Mouse (Mus musculus): ENCODE measurements around the gene Ptpra.
"Not testable (repeated sequence)": the region's sequence is repeated elsewhere in the genome, so short reads cannot be mapped to it uniquely, and the experiment has no call there.

Ptpra gene

DNA sequence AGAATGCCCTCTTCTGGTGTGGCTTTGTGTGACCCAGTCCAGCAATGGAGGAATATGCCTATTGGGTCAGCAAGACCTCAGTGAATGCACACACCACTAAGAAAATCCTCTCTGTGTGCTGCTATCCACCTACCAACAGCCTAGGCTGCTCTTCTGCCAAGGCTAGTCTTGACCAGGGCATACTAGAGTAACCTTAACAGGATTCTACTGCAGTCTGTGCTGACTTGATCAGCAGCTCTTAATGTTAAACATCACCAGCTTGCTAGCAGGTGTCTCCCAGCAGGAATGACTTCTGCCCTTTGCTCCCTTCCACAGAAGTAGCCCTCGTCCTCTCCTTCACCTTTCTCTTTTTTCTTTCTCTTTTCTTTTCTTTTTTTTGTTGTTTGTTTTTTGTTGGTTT is 106.2 kb downstream of the Ptpra start:
- DNase-seq (ENCODE audit: low spot score in 2 of 2) = no peak

- no peak for DNase-seq (ENCODE audit: low spot score in 2 of 2)
These were observed 107.4 kb downstream of the Ptpra start for GRCm38 (mm10) chr2:130557462-130557861.

DNA sequence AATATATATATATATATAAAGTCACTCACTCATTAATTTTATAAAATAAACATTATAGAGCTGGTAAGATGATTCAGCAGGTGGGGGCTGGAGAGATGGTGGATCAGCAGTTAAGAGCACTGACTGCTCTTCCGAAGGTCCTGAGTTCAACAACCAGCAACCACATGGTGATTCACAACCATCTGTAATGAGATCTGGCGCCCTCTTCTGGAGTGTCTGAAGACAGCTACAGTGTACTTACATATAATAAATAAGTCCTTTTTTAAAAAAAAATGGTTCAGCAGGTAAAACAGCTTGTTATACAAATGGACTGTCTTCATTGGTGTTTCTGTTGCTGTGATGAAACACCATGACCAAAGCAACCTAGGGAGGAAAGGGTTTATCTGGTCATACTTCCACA is 107.9 kb downstream of the Ptpra start:
- DNase-seq (ENCODE audit: low spot score in 2 of 2) = no peak

DNA sequence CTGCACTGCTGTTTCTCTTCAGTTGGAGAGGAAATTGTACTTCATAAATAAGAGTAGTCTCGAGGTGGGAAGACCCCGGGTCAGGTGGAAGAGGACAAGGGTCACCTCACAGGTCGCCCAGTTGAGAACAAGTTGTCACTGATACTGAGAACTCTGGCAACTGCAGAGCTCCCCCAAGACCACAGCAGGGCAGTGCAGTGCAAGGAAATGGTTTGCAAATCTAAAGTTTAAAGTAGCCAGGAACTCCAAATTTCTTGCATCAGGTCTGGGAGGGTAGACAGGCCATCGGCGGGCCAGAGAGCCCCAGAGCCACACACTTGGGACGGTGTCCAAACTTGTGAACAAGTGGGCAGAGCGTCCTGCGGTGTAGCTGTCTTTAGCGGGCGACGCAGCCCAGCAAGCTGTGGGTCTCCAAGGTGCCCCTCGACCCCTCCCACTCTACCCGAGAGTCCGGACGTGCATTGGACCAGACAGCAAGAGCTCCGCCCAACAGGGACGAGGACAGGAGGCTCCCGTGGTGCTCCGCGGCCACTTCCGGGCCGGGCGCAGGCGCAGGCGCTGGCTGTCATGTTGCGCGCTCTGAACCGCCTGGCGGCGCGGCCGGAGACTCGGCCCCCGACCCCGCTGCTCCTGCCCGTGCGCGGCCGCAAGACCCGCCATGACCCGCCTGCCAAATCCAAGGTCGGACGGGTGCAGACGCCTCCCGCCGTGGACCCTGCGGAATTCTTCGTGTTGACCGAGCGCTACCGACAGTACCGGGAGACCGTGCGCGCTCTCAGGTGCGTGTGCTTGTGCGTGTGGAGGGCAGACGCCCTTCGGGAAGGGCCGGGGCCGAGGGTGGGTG is 113.4 kb downstream of the Ptpra start, which contains the start of gene Mrps26:
TSS of gene Mrps26 (plus strand) at position 531 of the 844 bp plus-strand sequence.
- peak; percentile 79 to 89 for DNase-seq (ENCODE audit: low spot score in 2 of 2)

DNA sequence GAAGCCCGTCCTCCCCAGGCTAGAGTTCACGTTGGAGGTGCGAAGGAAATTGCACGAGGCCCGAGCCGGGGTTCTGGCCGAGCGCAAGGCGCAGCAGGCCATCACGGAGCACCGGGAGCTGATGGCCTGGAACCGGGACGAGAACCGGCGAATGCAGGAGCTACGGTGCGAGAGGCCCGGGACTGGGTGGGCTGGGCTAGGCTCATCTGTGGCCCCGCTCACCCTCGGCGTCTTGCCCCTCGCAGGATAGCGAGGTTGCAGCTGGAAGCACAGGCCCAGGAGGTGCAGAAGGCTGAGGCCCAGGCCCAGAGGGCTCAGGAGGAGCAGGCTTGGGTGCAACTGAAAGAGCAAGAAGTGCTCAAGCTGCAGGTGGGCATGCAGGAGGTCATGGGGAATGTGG is 114.0 kb downstream of the Ptpra start:
- DNase-seq (ENCODE audit: low spot score in 2 of 2) = peak in 1 of 2 experiments; percentile 20

DNA sequence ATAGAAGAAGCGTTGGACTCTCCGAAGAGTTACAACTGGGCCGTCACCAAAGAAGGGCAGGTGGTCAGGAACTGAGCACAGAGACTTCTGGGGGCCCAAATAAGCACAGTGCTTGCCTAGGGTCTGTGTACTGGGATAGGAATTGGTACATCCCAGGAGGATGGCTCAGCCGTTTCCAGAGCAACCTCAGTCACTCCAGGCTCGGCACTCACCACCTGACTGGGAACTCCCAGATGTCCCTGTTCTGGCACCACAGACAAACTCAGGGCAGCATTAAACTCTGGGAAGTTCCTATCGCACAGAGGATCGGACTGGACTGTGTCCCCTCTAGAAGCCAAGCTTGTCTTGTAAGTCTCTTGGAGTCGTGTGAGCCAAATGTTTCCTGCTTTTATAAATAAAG is 114.9 kb downstream of the Ptpra start:
- DNase-seq (ENCODE audit: low spot score in 2 of 2) = no peak

- no peak for DNase-seq (ENCODE audit: low spot score in 2 of 2)
These were observed 118.8 kb downstream of the Ptpra start for GRCm38 (mm10) chr2:130568921-130569320.

GRCm38 (mm10) chr2:130569926-130570325 is 119.8 kb downstream of the Ptpra start:
- DNase-seq (ENCODE audit: low spot score in 2 of 2) = no peak

GRCm38 (mm10) chr2:130574960-130575359 is 124.9 kb downstream of the Ptpra start:
- DNase-seq (ENCODE audit: low spot score in 2 of 2) = no peak

DNA sequence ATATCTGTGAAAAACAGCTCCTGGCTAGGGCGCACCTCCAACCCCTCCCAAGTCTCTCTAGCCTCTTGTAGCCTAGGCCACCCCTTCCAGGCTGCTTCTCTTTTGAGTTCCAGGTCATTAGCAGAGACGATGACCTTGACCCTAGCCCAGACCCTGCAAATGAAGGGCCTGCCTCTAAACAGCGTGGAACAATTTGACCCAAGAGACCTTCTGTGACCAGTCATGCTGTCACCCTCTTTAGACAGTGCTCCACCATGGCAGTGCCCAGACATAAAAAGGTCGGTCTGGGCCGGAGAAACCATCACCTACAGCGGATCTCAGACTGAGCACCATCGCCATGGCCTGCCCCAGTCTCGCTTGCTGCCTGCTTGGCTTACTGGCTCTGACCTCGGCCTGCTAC is 125.8 kb downstream of the Ptpra start, which contains the start of gene Oxt:
TSS of gene Oxt (plus strand) at position 301 of the 400 bp plus-strand sequence.
- no peak for DNase-seq (ENCODE audit: low spot score in 2 of 2)

- not testable (repeated sequence) for DNase-seq (ENCODE audit: low spot score in 2 of 2)
These were observed 126.5 kb downstream of the Ptpra start for GRCm38 (mm10) chr2:130576564-130576963.

DNA sequence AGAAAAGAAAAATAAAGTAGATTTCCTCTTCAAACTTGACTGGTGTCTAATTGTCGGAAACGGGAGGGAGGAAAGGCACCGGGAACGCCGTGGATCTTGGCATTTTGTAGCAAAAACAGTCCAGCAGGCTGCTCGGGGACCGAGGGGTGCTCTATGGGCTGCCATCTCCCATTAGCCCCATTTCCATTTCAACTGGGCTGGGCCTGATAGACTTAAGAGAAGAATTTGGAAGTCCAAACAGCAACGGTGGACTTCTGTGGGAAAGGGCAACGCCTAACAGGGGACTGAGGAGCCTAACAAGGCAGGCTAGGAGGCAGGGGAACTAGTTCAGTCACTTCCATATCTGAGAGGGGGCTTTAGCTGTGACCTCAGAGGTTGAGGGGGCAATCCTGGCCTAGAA is 126.9 kb downstream of the Ptpra start:
- no peak for DNase-seq (ENCODE audit: low spot score in 2 of 2)

DNA sequence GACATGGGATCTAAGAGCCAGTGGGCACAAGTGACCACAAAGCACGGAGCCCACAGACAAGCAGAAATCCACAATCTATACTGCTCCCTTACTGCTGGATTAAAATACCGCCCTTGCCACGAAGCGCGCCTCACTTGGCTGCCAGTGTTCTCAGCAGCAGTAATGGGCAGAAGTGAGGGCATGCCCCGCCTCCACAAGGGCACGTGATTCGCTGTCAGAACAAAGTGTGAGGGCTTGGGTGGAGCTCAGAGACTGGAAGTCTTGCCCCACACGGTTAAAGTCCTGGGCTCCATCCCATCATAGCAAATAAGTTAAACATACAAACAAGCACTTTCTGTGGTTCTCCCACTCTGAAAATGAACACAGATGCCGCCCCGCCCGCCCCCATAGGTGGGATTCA is 127.6 kb downstream of the Ptpra start:
- no peak for DNase-seq (ENCODE audit: low spot score in 2 of 2)

- DNase-seq (ENCODE audit: low spot score in 2 of 2) = peak in 1 of 2 experiments; percentile 63
These were observed 128.1 kb downstream of the Ptpra start for GRCm38 (mm10) chr2:130578148-130578547.

DNA sequence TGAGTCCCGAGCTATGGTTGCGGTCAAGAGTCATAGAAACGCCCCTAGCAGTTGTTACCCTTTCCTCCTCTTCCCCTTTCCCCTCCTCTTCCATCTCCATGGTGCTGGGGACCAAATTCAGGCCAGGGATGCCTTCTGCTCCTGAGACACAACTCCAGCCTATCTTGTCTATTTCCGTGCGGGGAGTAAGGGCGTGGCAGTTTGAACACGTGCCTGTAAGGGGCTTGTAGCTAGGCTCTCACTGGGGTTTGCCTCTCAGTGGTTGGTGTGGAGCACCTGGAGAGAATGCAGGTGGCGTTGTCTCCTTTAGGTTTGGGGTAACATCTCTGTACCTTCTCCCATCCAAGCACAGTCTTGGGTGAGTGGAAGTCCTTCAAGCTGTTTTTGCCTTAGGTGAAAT is 129.7 kb downstream of the Ptpra start:
- DNase-seq (ENCODE audit: low spot score in 2 of 2) = no peak

DNA sequence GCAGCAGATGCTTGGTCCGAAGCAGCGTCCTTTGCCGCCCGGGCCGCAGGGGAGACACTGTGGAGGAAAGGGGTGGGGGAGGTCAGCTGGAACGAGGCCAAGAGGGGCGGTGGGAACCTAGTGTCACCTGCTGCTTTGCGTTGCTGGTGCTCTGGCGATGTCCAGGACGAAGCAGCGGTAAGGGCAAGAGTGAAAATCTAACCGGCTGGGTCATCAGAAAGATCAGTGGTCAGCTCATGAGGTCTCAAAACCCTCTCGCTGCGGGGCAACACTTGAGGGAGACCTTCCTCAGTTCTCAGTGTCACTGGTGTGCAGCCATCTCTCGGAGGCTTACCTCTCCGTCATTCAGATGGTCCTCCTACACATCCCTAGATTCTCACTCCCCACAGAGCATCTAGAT is 131.1 kb downstream of the Ptpra start:
- DNase-seq (ENCODE audit: low spot score in 2 of 2) = no peak

DNA sequence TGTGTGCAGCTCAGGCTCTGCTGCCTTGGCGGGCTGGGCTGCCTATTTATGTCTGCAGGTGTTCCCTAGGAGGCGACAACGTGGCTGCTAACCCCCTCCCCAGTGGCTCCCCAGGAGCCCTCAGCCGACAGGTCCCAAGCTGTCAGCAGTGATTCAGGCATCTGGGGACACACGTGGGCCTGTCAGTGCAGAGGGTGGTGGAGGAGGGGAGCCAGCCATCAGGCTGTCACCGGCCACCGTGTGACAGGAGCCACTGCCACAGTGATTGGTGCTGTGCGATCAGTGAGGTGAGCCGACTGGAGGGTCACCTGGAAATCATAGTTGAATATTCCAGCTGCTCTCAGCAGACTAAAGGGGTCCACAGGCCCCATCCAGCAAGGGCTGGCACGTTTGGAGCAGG is 132.5 kb downstream of the Ptpra start, which contains the start of gene Avp:
TSS of gene Avp (minus strand) at position 3 of the 400 bp plus-strand sequence.
- DNase-seq (ENCODE audit: low spot score in 2 of 2) = no peak

GRCm38 (mm10) chr2:130583902-130584560 is 134.0 kb downstream of the Ptpra start:
- DNase-seq (ENCODE audit: low spot score in 2 of 2) = no peak

- DNase-seq (ENCODE audit: low spot score in 2 of 2) = no peak
These were observed 135.9 kb downstream of the Ptpra start for GRCm38 (mm10) chr2:130586016-130586415.

GRCm38 (mm10) chr2:130588373-130588772 is 138.3 kb downstream of the Ptpra start:
- DNase-seq (ENCODE audit: low spot score in 2 of 2) = no peak

- DNase-seq (ENCODE audit: low spot score in 2 of 2) = no peak
These were observed 139.1 kb downstream of the Ptpra start for GRCm38 (mm10) chr2:130589157-130589556.

GRCm38 (mm10) chr2:130589761-130590160 is 139.7 kb downstream of the Ptpra start:
- no peak for DNase-seq (ENCODE audit: low spot score in 2 of 2)

DNA sequence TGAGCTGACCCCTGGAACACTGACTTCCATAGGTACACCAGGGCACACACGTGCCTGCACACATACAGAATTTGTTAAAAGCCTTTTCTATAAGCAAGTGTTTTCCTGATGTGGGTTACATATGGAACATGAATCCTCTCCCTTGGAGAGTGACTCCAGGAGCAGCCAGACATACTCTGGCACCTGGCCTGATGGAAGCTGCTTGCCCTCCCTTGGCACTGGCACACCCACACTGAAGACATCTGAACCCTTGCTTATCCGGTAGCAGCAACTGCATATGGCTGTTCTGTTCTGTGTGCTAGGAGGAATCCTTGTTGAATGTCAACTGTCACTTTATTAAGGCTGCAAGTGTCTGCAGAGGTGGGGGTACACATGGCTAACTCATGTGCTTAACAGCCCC is 140.9 kb downstream of the Ptpra start:
- no peak for DNase-seq (ENCODE audit: low spot score in 2 of 2)

Measured in cerebellum, postnatal 4 days (tissue).